Mouse (Mus musculus) kidney, embryonic 16.5 days (tissue): ENCODE measurements at regions not wholly inside any gene's neighbourhood (a gene's known extent, or its start where the extent isn't known, plus 50 kb on each side); places are given as distances from the start of the nearest gene placed in this dataset.

ENCODE experiments used
- ATAC-seq: fragments of 200-750 bp; cut with Nextera tagmentation; 2 replicates; pipeline ENCODE4 v1.8.0; 2017; ENCODE audit warnings: moderate TSS enrichment; ENCODE audit not compliant: low FRiP score, low TSS enrichment
- H3K27ac ChIP-seq: fragments of 300-500 bp; sonication (generic); 2 replicates; pipeline ENCODE4 v1.5.1; 2014; ENCODE audit warnings: low read length
- H3K27me3 ChIP-seq: fragments of 300-500 bp; sonication (generic); 2 replicates; pipeline ENCODE4 v1.6.1; 2014; ENCODE audit warnings: low read length, control low read depth, mixed read lengths; ENCODE audit not compliant: insufficient read depth
- H3K36me3 ChIP-seq: fragments of 300-500 bp; sonication (generic); 2 replicates; pipeline ENCODE4 v1.6.1; 2014; ENCODE audit warnings: low read length, control low read depth, mixed read lengths; ENCODE audit not compliant: insufficient read depth
- H3K4me1 ChIP-seq: fragments of 300-500 bp; sonication (generic); 2 replicates; pipeline ENCODE4 v1.6.1; 2014; ENCODE audit warnings: low read length, control low read depth, mixed read lengths; ENCODE audit not compliant: insufficient read depth
- H3K4me2 ChIP-seq: fragments of 300-500 bp; sonication (generic); replicated peaks from 2 replicates; pipeline ENCODE4 v1.6.1; 2014; ENCODE audit warnings: low read depth, low read length
- H3K4me3 ChIP-seq: fragments of 300-500 bp; sonication (generic); 2 replicates; pipeline ENCODE4 v1.5.1; 2014; ENCODE audit warnings: mild to moderate bottlenecking, low read length
- H3K9ac ChIP-seq: fragments of 300-500 bp; sonication (generic); replicated peaks from 2 replicates; pipeline ENCODE4 v1.6.1; 2014; ENCODE audit warnings: low read length
- H3K9me3 ChIP-seq: fragments of 300-500 bp; sonication (generic); 2 replicates; pipeline ENCODE4 v1.6.1; 2016; ENCODE audit warnings: low read length, control low read depth
- WGBS: fragments of 180-500 bp; shearing (Covaris S2); extraction: QIAGEN DNeasy Blood & Tissue Kit; methylation state at CpG from one replicate; pipeline ENCODE4 v1.1.7; 2014; 5-methylcytosine and 5-hydroxymethylcytosine counted together

- no peak overlapping the region for H3K27ac ChIP-seq
- H3K36me3 ChIP-seq: no peaks in the 10 kb centered on the region
- H3K9me3 ChIP-seq: no peaks in the 10 kb centered on the region; the same call in 1 of the 2 replicates
- no peak overlapping the region for H3K9ac ChIP-seq
- H3K4me3 ChIP-seq: no peak overlapping the region
- WGBS: 93% methylated on average over 8 of the region's 8 CpGs
- H3K27me3 ChIP-seq: no peaks in the 10 kb centered on the region
- no peak for ATAC-seq
- 0 out of 2 replicates have a peak, but pooled peaks cover 2% of the 10 kb centered on the region for H3K4me1 ChIP-seq
- no peak overlapping the region for H3K4me2 ChIP-seq
These were observed 60.3 kb downstream of the Ing2 start for GRCm38 (mm10) chr8:47615061-47615460.

GRCm38 (mm10) chr8:47611773-47612433 is 63.5 kb downstream of the Ing2 start:
- H3K27me3 ChIP-seq: no peaks in the 10 kb centered on the region
- no peak overlapping the region for H3K4me3 ChIP-seq
- no peak for ATAC-seq
- H3K9ac ChIP-seq: no peak overlapping the region
- no peak overlapping the region for H3K4me2 ChIP-seq
- H3K27ac ChIP-seq: no peak overlapping the region
- H3K9me3 ChIP-seq: no peaks in the 10 kb centered on the region; the same call in 1 of the 2 replicates
- WGBS: 81% methylated on average over 11 of the region's 11 CpGs
- H3K4me1 ChIP-seq: 0 out of 2 replicates have a peak, but pooled peaks cover 6% of the 10 kb centered on the region
- H3K36me3 ChIP-seq: no peaks in the 10 kb centered on the region

GRCm38 (mm10) chr8:47609969-47610368 is 65.4 kb downstream of the Ing2 start:
- Histone ChIP-seq H3K4me2 (no peak overlapping the region), H3K4me3 (no peak overlapping the region), H3K4me1 (0 out of 2 replicates have a peak, but pooled peaks cover 6% of the 10 kb centered on the region), H3K9ac (no peak overlapping the region), H3K27me3 (no peaks in the 10 kb centered on the region), H3K36me3 (no peaks in the 10 kb centered on the region), H3K27ac (no peak overlapping the region), H3K9me3 (no peaks in the 10 kb centered on the region)
- peak; percentile 75; the same call in 1 of the 2 replicates for ATAC-seq
- WGBS: 56% methylated on average over 5 of the region's 5 CpGs

GRCm38 (mm10) chr8:47604198-47604835 is 70.9 kb downstream of the Rwdd4a start:
- 0 out of 2 replicates have a peak, but pooled peaks cover 3% of the 10 kb centered on the region for H3K4me1 ChIP-seq
- ATAC-seq: 0 out of 2 replicates have a peak, but pooled peaks have one; percentile 31
- H3K9ac ChIP-seq: no peak overlapping the region
- H3K4me3 ChIP-seq: no peak overlapping the region
- no peaks in the 10 kb centered on the region for H3K36me3 ChIP-seq
- WGBS: 51% methylated on average over 8 of the region's 8 CpGs
- no peaks in the 10 kb centered on the region for H3K9me3 ChIP-seq
- H3K4me2 ChIP-seq: no peak overlapping the region
- H3K27ac ChIP-seq: no peak overlapping the region
- no peaks in the 10 kb centered on the region for H3K27me3 ChIP-seq
